Mouse (Mus musculus) urinary bladder, postnatal 36 days (tissue): ENCODE measurements around the gene Vps33a.
"Not testable (repeated sequence)": the region's sequence is repeated elsewhere in the genome, so short reads cannot be mapped to it uniquely, and the experiment has no call there.

ENCODE experiments used
- DNase-seq, 2 experiments: peaks; one replicate each; pipeline ENCODE4 v3.0.0; 2022; ENCODE audit warnings: low spot score in 2 of 2, mixed read lengths in 1 of 2

Vps33a gene

GRCm38 (mm10) chr5:123524393-123524750 is 48.5 kb downstream of the Vps33a start:
- DNase-seq, result no peak

DNA sequence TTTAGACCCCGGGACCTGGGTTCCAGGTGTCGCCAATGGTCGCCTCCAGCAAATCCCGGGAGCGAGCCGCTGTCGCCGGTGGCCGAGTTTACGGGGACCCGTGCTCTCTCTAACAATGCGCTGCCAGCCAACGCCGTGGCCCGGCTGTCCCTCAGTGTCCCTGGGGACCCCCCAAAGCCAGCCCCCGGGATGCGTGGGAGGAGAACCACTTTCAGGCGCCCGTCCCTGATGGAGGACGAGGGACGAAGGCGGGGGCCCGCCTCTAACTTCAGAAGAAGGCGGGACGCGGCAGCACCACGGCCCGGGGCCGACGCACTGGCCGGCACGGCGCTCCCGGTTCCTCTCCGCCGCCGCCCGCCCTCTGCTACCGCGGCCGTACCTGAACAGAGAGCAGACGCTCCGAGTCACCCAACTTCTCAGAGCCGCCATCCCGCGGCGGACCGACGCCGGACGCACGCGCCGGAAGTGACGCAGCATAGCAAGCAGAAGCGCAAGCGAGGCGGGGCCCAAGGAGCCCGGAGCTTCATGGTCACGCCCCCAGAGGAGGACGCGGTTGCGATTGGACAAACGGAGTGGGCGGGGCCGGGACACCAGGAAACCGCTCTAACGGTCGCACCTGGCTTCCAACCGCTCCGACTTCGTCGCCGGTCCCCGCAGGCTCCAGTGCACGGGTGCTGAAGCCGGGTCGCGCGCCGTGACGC is 49.0 kb downstream of the Vps33a start, which contains the start of gene Diablo:
Gene Diablo (minus strand): TSS at position 485 of the 701 bp plus-strand sequence.
- DNase-seq, result peak; percentile 98

DNA sequence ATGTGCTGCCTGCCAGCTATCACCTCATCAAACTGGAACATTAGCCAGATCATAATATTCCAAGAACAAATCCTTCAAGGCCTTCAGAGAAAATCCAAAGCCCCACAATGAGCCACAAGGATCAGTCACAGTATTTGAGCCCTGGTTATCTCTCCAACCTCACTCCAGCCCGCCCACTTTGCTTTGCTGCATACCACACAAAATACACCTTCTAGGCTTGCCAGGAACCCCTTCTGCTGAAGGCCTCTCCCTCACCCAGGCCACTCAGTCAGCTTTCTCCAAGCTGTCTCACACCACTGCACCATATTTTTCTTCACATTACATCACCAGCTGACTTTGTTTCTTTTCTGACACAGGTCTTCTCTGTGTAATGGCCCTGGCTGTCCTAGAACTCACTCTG is 50.7 kb downstream of the Vps33a start:
- DNase-seq, result no peak

DNA sequence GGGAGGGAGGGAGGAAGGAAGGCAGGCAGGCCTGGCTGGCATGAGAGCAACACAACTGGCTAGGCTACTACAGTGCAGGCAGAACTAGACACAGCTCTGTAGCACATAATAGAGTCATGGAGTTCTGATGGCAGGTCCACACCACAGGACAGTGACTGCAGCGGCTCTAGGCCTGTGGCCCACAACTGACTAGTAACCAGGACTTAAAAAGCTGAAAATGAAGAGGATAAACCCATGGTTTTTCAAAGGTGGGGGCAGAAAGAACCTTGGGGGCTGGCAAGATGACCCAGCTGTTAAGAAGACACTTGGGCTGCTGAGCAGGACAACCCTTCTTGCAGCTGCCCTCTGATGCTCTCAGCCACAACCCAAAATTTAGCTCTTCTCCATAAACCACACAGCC is 51.2 kb downstream of the Vps33a start:
- no peak for DNase-seq

DNA sequence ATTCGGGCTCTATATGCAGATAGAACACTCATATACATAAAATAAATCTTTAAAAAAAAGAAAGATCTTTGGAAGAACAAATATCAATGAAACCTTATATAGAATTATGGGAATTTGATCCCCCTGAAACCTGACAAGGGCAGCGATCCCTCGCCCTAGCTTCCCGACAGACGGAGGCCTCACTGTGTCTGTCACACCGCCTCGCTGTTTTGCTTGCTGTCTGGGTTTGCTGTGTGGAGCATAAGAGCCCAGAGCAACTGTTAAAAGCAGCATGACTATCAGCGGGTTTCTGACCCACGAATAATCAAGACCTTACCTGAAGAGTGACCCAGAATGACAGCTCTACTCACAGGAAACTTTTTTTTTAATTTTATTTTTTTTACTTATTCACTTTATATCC is 52.2 kb downstream of the Vps33a start:
- no peak for DNase-seq

DNA sequence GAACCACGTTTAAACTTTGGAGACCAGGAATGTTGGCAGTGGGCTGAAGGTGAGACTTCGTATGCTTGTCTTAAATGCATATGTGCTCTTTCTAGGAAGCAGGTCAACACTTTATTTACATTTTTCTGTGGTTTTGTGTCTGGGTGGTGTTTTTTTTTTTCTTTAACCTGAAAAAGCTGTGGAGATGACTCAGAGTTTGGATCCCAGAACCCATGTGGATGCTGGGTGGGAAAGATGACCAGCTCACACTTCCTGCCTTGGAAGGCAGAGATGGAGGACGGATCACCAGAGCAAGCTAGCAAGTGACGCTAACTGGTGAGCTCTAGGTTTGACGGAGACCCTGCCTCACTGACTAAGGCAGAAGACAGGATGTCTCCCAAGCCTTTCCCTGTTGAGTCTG is 58.0 kb downstream of the Vps33a start:
- DNase-seq, result no peak

DNA sequence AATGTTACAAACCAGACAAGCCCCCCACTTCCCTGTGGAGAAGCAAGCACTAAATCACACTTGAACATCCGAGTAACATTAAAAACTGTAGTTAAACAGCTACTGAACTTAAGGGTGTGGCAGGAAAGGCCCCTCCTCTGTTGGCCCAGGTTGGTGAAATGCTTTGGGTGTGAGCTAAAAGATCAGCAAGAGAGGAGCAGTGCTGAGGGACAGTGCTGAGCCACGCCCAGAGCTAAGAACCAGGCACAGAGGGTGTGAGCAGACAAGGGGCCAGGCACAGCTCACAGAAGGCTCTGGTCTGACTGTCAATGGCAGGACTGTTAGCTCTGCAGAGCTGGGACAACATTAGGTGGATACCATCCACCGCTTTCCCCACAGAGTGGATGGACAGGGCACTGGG is 60.7 kb downstream of the Vps33a start:
- no peak for DNase-seq

DNA sequence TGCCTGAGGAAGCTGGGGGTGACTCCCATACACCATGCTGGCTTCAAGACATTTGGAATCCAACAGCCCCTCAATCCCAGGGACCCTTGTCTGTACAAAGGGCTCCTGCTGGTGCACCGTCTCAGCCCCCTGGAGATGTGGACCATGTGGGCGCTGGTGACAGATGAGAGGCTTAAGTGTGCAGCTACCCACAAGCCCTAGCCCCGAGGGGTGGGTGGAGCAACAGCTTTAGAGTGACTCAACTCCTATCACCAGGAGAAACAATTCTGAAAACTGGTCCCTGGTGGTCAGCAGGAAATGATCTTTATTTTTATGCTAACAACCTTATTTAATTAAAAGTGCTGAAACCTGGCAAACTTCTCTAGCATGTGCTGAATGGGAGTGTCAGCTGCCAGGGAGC is 61.4 kb downstream of the Vps33a start:
- not testable (repeated sequence) for DNase-seq

GRCm38 (mm10) chr5:123510160-123510559 is 62.7 kb downstream of the Vps33a start, which contains the start of gene B3gnt4:
TSS of gene B3gnt4 (plus strand) at chr5:123510460.
- no peak for DNase-seq

DNA sequence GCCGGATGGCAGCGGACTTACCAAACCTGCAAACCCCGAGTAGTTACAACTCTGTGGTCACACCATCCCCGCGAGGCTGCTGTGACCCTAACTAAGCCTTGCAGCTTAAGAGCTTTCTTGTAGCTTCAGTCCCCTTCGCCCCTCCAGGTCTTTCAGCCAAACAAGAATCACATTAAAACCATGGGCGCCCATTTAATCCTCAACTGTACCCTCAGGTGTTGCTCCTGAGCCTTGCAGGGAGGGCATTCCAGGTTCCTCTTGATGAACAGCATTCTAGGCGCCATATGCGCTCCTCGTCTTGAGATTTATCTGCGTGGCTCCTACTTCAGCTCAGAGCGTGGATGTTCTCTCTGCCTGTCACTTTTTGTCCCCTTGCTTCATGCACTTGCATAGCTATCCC is 63.9 kb downstream of the Vps33a start:
- no peak for DNase-seq

DNA sequence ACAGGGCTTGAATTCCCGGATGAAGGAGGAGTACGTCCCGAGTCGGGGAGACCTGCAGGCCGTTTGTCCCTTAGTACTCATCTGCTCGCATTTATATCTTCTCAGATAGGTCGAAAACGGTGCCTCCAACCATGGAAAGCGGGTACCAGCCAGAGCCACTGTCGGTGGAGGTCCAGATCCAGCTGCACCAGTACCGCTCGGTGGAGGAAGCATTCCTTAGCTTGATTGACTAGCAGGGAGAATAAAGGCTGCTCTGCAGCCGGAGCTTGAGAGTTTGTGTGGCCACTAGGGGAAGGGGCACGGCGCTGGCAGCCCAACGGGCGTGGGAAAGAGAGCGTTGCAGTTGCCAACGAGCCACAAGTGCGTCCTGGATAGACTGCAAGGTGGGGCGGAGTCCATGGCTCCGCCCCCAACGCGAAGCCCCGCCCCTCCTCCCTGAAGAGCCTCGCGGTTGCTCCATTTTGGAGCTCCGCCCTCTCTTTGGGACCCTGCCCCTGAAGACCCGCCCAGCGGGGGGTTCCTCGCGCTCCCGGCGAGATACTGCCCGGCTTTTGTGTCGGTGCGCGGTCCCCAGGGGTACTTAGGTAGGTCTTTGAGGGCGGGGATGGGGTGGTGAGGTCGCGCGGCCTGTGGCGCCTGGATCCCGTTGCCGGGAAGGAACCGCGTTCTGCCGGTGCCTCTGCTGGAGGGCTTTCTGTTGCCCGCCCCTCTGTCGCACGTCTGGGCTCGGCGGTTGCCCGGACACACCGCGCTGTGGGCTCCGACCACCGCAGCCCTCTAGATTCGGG is 64.7 kb downstream of the Vps33a start:
- DNase-seq, result peak; percentile 66 to 80

GRCm38 (mm10) chr5:123501973-123502372 is 70.9 kb downstream of the Vps33a start:
- no peak for DNase-seq

DNA sequence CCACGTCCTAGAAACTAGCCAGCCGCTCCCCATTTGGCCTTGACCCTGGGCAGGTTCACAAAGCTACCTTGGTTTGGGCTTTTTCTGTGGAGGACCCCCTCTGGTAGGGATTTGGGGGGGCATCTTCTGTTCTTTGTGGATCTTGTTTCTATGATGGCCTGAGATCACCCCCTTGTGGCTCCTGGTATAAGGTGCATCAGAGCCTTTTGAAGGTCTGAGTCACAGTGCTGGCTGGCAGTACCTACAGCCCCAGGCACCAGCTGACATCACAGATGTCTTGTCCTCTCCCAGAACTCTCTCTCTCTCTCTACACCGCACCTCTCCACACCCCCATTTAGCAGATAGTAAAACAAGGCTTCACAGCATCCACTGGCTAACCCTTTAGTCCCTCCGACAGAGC is 73.1 kb downstream of the Vps33a start:
- DNase-seq, result no peak

DNA sequence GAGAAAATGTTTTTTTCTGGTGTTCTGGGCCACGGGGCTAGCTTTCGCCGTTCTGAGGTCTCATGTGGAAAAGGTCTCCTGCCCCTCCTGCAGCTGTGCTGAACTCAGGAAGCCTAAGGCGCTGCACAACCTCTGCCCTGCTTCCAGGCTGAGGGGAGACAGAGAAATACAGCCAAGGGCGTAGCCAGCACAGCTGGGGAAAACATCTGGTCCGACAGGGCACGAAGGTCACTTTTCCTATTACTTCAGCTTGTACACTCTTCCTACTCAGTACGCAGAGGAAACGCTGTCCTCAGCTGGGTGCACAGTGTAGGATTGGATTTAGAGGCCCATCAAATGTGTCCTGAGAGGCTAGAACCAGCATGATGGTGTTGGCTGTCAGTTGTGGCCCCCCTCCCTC is 82.9 kb downstream of the Vps33a start:
- DNase-seq, result peak in 1 of 2 experiments; percentile 32

GRCm38 (mm10) chr5:123489112-123489785 is 83.6 kb downstream of the Vps33a start, which contains the start of the genes Lrrc43 and Il31:
TSS of gene Lrrc43 (plus strand) at chr5:123489305.
TSS of gene Il31 (minus strand) at chr5:123489489.
- no peak for DNase-seq

DNA sequence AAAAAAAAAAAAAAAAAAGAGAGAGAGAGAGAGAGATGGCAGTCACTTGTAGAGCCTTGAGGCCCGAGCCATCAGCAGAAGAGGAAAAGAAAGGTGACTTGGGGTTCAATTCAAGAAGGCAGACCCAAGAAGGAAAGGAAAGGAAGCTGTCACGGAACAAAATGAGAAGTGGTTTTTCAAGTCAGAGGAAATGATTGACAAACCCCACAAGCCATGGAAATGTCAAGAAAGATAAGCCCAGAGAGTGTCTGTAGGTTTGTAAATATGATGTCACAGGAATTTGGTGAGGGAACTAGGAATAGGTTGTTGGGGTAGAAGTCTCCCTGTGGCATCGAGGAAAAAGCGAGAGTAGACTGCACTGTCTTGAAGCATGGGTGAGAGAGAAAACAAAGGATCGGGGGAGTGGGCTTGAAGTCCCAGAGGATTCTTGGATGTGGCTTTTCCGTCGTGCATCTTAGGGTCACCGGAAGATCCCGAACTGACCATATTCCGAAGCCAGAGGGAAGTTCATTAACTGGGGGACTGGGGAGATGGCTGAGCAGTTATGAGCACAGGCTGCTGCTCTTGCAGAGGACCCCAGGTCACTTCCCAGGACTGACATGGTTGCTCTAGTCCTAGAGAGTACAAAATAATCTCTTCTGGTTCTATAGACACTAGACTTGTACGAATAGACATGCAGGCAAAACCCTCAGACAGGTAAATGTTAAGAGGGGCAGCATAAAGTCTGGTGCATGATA is 85.0 kb downstream of the Vps33a start:
- no peak for DNase-seq
